Mouse (Mus musculus): ENCODE measurements at regions not wholly inside any gene's neighbourhood (a gene's known extent, or its start where the extent isn't known, plus 50 kb on each side); places are given as distances from the start of the nearest gene placed in this dataset.

DNA sequence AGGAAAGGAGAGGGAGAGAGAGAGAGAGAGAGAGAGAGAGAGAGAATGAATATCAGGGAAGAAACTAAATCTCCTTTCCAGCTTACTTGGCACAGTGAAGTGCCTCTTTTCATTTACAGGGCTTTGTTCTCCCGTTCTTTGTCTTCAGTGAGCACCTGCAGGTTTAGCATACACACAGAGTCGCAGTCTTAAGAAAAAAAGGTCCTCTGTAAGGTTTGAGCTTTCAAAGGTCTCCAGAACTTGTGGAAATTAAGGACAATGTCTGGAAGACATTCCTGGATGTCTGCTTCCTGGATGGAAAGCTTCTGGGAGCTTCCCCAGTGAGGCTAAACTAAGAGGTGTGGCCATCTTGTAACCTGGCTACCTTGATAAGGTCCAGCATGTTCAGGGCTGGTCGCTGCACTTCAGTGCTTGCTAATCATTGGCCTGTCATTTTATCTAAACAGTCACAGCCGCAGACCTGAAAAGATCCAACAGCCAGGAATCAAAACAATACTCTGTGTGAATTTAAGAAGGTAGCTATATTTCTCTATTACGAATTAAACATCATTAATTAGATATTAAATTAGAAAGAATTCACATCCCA, 113.1 kb upstream of the Ralgapa2 start:
- no peak for DNase-seq (ENCODE audit: low read depth, low spot score)

GRCm38 (mm10) chr2:146626531-146626930, 114.4 kb upstream of the Ralgapa2 start:
- DNase-seq (ENCODE audit: low read depth, low spot score): no peak

DNA sequence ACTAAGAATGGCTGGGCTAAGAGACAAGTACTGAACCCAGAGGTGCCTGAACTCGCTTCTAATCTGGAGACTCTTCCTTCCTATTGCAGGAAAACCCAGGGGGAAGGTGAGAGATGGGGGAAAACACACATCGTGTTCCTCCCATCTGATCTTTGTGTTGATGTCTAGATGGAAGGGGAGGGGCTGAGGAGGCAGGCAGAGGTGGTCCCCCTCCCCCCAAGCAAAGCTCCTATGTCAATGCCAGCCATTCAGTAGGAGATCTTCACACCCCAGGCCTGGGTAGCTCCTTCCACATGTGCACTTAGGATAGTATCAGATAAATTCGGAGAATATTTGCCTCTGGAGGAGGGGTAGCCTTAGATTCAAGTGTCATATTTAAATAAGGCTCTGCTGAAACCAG, 118.0 kb upstream of the Ralgapa2 start:
- no peak for DNase-seq (ENCODE audit: low read depth, low spot score)

- no peak for DNase-seq (ENCODE audit: low read depth, low spot score)
Observed at GRCm38 (mm10) chr2:146631098-146631497, 119.0 kb upstream of the Ralgapa2 start.

- peak; percentile 50 for DNase-seq (ENCODE audit: low read depth, low spot score)
Observed at GRCm38 (mm10) chr2:146633329-146634070, 121.4 kb upstream of the Ralgapa2 start.

DNA sequence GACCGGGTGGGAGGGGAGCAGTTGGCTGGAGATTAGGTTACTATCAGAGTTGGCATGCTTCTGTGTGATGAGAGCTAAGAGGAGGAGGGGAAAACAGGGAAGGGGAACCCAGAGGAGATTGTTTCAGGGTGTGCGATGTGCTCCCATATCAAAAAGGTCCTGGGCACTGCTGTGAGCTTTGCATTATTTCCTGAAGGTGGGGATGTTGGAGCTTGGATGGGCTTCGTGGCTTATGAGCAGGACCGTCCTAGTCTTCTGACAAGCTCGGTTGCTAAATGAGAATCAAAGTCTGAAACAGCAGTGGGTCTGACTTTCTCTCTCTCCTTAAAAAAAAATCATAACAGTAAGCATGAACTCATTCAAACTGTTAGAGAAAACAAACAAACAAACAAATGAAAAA, 125.4 kb upstream of the Ralgapa2 start:
- no peak for DNase-seq (ENCODE audit: low read depth, low spot score)

DNA sequence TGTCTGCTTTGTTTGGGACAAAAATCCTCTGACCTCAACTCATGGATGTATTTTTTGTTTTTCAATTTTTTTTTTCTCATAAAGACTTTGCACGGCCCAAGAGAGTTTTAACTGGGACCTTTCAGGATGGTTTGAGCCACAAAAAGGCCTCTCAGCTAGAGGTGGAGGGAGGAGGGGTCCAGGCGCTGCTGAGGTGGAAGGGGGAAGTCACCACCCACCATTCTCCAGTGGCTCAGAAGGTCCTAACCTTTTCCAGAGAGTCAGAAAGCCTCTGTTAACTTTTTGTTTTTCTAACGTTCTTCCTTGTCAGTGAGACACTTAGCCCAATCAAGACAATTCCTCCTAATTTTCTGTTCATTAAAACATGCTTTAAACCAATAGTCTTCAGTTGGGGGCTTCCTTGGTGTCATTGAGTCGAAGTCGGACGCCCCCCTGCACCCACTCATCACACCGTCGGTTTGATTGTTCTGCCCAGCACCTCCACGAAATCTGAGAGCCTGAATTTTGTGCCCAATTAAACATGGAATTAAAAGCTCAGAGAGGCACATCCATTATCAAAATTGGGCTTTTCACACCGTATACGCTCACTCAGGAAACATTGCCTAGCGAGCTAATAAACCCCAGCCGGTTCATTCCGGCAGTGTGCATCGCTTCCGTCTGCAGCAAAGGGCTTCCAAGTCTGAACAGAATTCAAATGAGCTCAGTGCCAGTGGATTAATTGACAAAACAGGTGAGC, 134.3 kb upstream of the Ralgapa2 start:
- no peak for DNase-seq (ENCODE audit: low read depth, low spot score)

GRCm38 (mm10) chr2:146646973-146647282, 134.8 kb upstream of the Ralgapa2 start:
- DNase-seq (ENCODE audit: low read depth, low spot score): no peak

- no peak for DNase-seq (ENCODE audit: low read depth, low spot score)
Observed at GRCm38 (mm10) chr2:146661346-146661745, 149.2 kb upstream of the Ralgapa2 start.

GRCm38 (mm10) chr2:146672761-146673160, 160.6 kb upstream of the Ralgapa2 start:
- DNase-seq (ENCODE audit: low read depth, low spot score): no peak

GRCm38 (mm10) chr2:146681979-146682378, 169.8 kb upstream of the Ralgapa2 start:
- no peak for DNase-seq (ENCODE audit: low read depth, low spot score)

GRCm38 (mm10) chr2:146685854-146686507, 169.7 kb upstream of the Kiz start:
- no peak for DNase-seq (ENCODE audit: low read depth, low spot score)

- no peak for DNase-seq (ENCODE audit: low read depth, low spot score)
Observed at GRCm38 (mm10) chr2:146688544-146688943, 167.1 kb upstream of the Kiz start.

- no peak for DNase-seq (ENCODE audit: low read depth, low spot score)
Observed at GRCm38 (mm10) chr2:146693484-146693883, 162.2 kb upstream of the Kiz start.

GRCm38 (mm10) chr2:146694041-146694440, 161.6 kb upstream of the Kiz start:
- no peak for DNase-seq (ENCODE audit: low read depth, low spot score)

- DNase-seq (ENCODE audit: low read depth, low spot score): no peak
Observed at GRCm38 (mm10) chr2:146696277-146696676, 159.4 kb upstream of the Kiz start.

GRCm38 (mm10) chr2:146696727-146697126, 158.9 kb upstream of the Kiz start:
- no peak for DNase-seq (ENCODE audit: low read depth, low spot score)

- no peak for DNase-seq (ENCODE audit: low read depth, low spot score)
Observed at GRCm38 (mm10) chr2:146710676-146711075, 145.0 kb upstream of the Kiz start.

DNA sequence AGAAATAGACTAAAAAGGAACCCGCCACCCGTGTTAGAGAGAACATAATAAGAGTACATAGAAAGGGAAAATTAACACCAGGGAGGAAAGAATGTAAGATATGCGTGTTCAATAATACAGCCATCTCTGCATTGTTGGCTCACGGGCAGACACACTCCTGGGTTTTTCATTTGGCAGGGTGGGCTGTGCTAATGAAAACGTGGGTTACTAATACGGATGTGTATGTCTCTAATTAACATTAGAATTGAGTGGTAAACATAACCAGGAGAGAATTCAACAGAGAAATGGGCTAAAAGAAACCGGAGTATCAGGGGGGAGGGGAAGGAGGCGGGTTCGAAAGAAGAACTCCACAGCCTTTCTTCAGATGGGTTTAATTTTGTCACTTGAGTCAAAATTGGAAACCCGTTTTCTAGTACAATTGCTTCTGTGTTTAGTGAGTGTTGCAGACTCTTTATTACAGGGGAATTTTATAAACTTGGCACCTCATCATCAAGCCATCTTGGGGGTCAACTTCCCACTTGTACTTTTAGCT, 134.4 kb upstream of the Kiz start:
- DNase-seq (ENCODE audit: low read depth, low spot score): no peak

GRCm38 (mm10) chr2:146722351-146723025, 133.2 kb upstream of the Kiz start:
- no peak for DNase-seq (ENCODE audit: low read depth, low spot score)

DNA sequence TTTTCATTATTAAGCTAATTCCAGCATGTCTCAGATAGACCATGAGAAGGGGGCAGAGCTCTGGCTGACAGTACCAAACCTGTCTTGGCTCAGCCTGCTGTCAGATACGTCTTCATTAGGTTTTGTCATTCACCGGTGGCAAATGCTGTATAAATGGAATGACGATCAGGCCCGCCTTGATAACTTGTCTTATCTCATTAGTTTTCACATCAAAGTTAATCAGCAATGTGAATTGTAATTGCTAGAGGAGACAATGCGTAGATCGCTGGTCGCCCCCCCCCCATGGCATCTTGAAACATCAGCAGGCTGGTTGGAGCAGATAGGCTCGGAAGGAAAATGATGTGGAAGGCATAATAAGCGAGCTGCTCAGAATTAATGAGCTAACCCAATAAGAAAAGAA, 132.5 kb upstream of the Kiz start:
- DNase-seq (ENCODE audit: low read depth, low spot score): no peak

GRCm38 (mm10) chr2:146723671-146724070, 132.0 kb upstream of the Kiz start:
- DNase-seq (ENCODE audit: low read depth, low spot score): no peak

All from telencephalon, adult 2 months (tissue).